Mouse (Mus musculus) midbrain, embryonic 11.5 days (tissue): ENCODE results near the gene Pcp4. TPM values are rescaled to one million over a fixed set of nuclear protein-coding genes. Genes with fewer than 3 reads are reported as not detected.
A peak's percentile ranks its signal among the peaks of the same experiment; 100 is the strongest.

Experiments
- ATAC-seq: fragments of 200-750 bp; cut with Nextera tagmentation; 2 replicates; pipeline ENCODE4 v1.8.0; 2017; ENCODE audit warnings: moderate TSS enrichment, moderate library complexity; ENCODE audit not compliant: low FRiP score
- DNase-seq: peaks from one replicate; pipeline ENCODE4 v3.0.0; 2015; ENCODE audit warnings: low spot score; ENCODE audit errors: missing footprints
- H3K27ac ChIP-seq: fragments of 300-500 bp; sonication (generic); 2 replicates; pipeline ENCODE4 v1.5.1; 2014; ENCODE audit warnings: low read depth, low read length
- H3K27me3 ChIP-seq: fragments of 300-500 bp; sonication (generic); 2 replicates; pipeline ENCODE4 v1.6.1; 2014; ENCODE audit warnings: mild to moderate bottlenecking, low read length, moderate library complexity, mixed read lengths; ENCODE audit not compliant: control insufficient read depth, insufficient read depth
- H3K36me3 ChIP-seq: fragments of 300-500 bp; sonication (generic); 2 replicates; pipeline ENCODE4 v1.6.1; 2014; ENCODE audit warnings: mild to moderate bottlenecking, low read length, moderate library complexity, mixed read lengths; ENCODE audit not compliant: control insufficient read depth, insufficient read depth
- H3K4me1 ChIP-seq: fragments of 300-500 bp; sonication (generic); 2 replicates; pipeline ENCODE4 v1.6.1; 2014; ENCODE audit warnings: low read length; ENCODE audit not compliant: control insufficient read depth, insufficient read depth
- H3K4me2 ChIP-seq: fragments of 300-500 bp; sonication (generic); 2 replicates; pipeline ENCODE4 v1.6.1; 2014; ENCODE audit warnings: mild to moderate bottlenecking, moderate library complexity
- H3K4me3 ChIP-seq: fragments of 300-500 bp; sonication (generic); 2 replicates; pipeline ENCODE4 v1.5.1; 2014; ENCODE audit warnings: low read depth, low read length
- H3K9ac ChIP-seq: fragments of 300-500 bp; sonication (generic); 2 replicates; pipeline ENCODE4 v1.6.1; 2014; ENCODE audit warnings: low read length
- H3K9me3 ChIP-seq: fragments of 300-500 bp; sonication (generic); 2 replicates; pipeline ENCODE4 v1.6.1; 2016; ENCODE audit warnings: low read length; ENCODE audit not compliant: control insufficient read depth
- WGBS: fragments of 180-500 bp; shearing (Covaris S2); extraction: QIAGEN DNeasy Blood & Tissue Kit; methylation state at CpG from one replicate; pipeline ENCODE4 v1.1.7; 2014; 5-methylcytosine and 5-hydroxymethylcytosine counted together
- polyA plus RNA-seq: library from polyadenylated mRNA; unstranded; fragments of >200 nt; fragmentation: Nextera tagmentation; extraction: Ambion mirVana; gene quantifications from 2 replicates; pipeline ENCODE4 v1.2.1, GENCODE M21; 2014

The Pcp4 gene
- polyA plus RNA-seq, 1 experiment from 2014 or later: 3.1 TPM

DNA sequence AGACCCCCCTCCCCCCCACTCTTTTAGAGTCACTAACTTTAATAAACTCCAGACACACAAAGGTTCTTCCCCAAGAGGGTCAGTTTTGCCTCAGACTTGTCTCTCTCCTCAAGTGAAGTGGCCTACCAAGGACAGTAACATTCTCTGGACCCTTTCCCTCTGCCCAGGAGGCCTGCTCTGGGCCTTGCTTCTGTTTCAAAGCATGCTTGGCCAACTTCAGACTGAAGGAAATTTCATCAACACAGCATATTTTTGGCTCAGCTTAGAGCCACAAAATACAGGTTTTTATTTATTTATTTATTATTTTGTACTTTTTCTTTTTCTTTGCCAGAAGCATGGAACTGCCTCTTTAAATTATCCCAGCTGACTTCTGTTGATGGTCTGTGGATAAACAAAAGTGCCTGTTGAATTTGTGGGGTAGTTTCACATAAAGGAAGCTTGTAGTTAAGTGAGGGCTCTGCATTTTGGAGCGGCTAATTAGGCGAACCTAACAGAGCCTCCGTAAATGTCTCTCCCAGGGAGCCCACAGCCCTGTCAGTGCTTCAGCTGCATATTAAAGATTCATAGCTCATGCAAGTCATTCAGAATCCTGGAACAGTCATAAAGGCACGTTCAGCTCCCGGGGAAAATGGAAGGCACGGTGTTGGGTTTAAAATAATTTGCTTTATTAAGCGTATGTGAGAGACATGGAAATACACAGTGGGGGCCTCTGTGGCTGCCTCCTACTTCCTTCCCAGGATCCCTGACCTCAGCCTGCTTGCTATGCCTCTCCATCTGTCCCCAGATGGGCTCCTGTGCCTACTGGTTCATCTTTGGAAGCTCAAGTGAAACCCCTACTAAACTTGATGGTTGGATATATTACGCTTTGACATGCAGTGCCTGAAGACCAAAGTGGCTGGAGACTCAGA, 96.2 kb downstream of the Pcp4 start:
- Histone ChIP-seq H3K27me3 (no peaks in the 10 kb centered on the region), H3K4me1 (no peaks in the 10 kb centered on the region), H3K27ac (no peak overlapping the region), H3K36me3 (no peaks in the 10 kb centered on the region), H3K4me3 (no peak overlapping the region), H3K9ac (no peak overlapping the region), H3K4me2 (no peak overlapping the region), H3K9me3 (no peaks in the 10 kb centered on the region)
- peak; percentile 59 for DNase-seq
- WGBS: 75% methylated on average over 8 of the region's 8 CpGs
- ATAC-seq: no peak

DNA sequence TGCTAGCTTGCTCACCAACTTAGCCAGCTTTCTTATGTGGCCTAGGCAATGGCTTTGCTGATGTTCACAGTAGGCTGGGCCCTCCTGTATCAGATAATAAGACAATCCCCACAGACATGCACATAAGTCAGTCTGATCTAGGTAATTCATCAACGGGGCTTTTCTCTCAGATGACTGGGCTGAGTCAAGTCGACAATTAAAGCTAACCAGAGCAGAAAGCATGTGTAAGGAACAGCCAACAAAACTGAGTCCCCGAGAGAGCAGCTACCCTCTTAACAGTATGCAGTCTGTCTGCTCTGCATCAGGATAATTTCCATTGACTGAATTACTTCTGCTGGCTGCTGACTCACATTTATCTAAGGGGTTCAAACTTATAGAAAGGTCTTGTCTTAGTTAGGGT, 100.0 kb downstream of the Pcp4 start:
- H3K4me2 ChIP-seq: no peak overlapping the region
- H3K36me3 ChIP-seq: no peaks in the 10 kb centered on the region
- H3K9me3 ChIP-seq: no peaks in the 10 kb centered on the region
- no peak overlapping the region for H3K27ac ChIP-seq
- ATAC-seq (no peak), DNase-seq (peak; percentile 35)
- H3K4me3 ChIP-seq: no peak overlapping the region
- no peak overlapping the region for H3K9ac ChIP-seq
- WGBS: 74% methylated on average over 3 of the region's 3 CpGs
- no peaks in the 10 kb centered on the region for H3K4me1 ChIP-seq
- H3K27me3 ChIP-seq: no peaks in the 10 kb centered on the region

Other genes starting within 250 kb of the Pcp4 start
- 0.55 and 0.70 TPM in 2 replicates for gene B3galt5, start 231.8 kb upstream of the Pcp4 start, polyA plus RNA-seq
- not detected in 2 replicates for gene Itgb2l, start 24.0 kb upstream of the Pcp4 start, polyA plus RNA-seq